Mouse (Mus musculus) MEL (cell line): ENCODE data around the gene Cdh23.

Source experiments
- CHD1 ChIP-seq: IDR thresholded peaks from 2 replicates; pipeline ENCODE4 v1.6.1; 2012; ENCODE audit warnings: low read depth, mild to moderate bottlenecking, inconsistent platforms, low read length, improper control_type of control experiment
- CHD2 ChIP-seq: IDR thresholded peaks from 2 replicates; pipeline ENCODE4 v1.6.1; 2011; ENCODE audit warnings: low read length, improper control_type of control experiment
- CTCF ChIP-seq, 3 experiments: IDR thresholded peaks in 2 of 3; conservative IDR thresholded peaks in 1 of 3; 2 replicates each; pipeline ENCODE4 v1.5.1; 2011 to 2012; ENCODE audit warnings: low read length in 3 of 3, low read depth in 2 of 3, mild to moderate bottlenecking in 2 of 3, improper control_type of control experiment in 1 of 3, inconsistent platforms in 1 of 3, mixed read lengths in 1 of 3, moderate library complexity in 1 of 3; ENCODE audit not compliant: control insufficient read depth in 1 of 3, insufficient read depth in 1 of 3, poor library complexity in 1 of 3, severe bottlenecking in 1 of 3
- E2F4 ChIP-seq: IDR thresholded peaks from 2 replicates; pipeline ENCODE4 v1.6.1; 2011; ENCODE audit warnings: low read depth, low read length, improper control_type of control experiment, borderline replicate concordance
- ELF1 ChIP-seq: IDR thresholded peaks from 2 replicates; pipeline ENCODE4 v1.6.1; 2014; ENCODE audit warnings: low read depth, mild to moderate bottlenecking, inconsistent platforms, low read length, improper control_type of control experiment, moderate library complexity
- EP300 ChIP-seq, 2 experiments: IDR thresholded peaks; 2 replicates each; pipeline ENCODE4 v1.6.1; 2011; ENCODE audit warnings: improper control_type of control experiment in 2 of 2, low read length in 2 of 2, low read depth in 1 of 2, mild to moderate bottlenecking in 1 of 2
- ETS1 ChIP-seq: IDR thresholded peaks from 2 replicates; pipeline ENCODE4 v1.6.1; 2012; ENCODE audit warnings: low read depth, mild to moderate bottlenecking, inconsistent platforms, low read length, improper control_type of control experiment, moderate library complexity
- HCFC1 ChIP-seq: IDR thresholded peaks from 2 replicates; pipeline ENCODE4 v1.6.1; 2012; ENCODE audit warnings: low read depth, mild to moderate bottlenecking, inconsistent platforms, low read length, improper control_type of control experiment, moderate library complexity
- MAZ ChIP-seq: IDR thresholded peaks from 2 replicates; pipeline ENCODE4 v1.6.1; 2012; ENCODE audit warnings: low read depth, mild to moderate bottlenecking, inconsistent platforms, low read length, improper control_type of control experiment
- POLR2A ChIP-seq, 2 experiments: IDR thresholded peaks; 2 replicates each; pipeline ENCODE4 v1.6.1; 2011 to 2012; ENCODE audit warnings: low read length in 2 of 2, mild to moderate bottlenecking in 2 of 2, control low read depth in 1 of 2, improper control_type of control experiment in 1 of 2, low read depth in 1 of 2, moderate library complexity in 1 of 2; ENCODE audit not compliant: control insufficient read depth in 1 of 2, insufficient read depth in 1 of 2, poor library complexity in 1 of 2
- SIN3A ChIP-seq: IDR thresholded peaks from 2 replicates; pipeline ENCODE4 v1.6.1; 2012; ENCODE audit warnings: low read length, improper control_type of control experiment, inconsistent platforms
- TBP ChIP-seq: IDR thresholded peaks from 2 replicates; pipeline ENCODE4 v1.8.0; 2011; ENCODE audit warnings: low read depth, low read length, improper control_type of control experiment
- UBTF ChIP-seq: IDR thresholded peaks from 2 replicates; pipeline ENCODE4 v1.6.1; 2012; ENCODE audit warnings: low read depth, mild to moderate bottlenecking, inconsistent platforms, low read length, improper control_type of control experiment, moderate library complexity, borderline replicate concordance; ENCODE audit not compliant: insufficient read depth
- ZKSCAN1 ChIP-seq: IDR thresholded peaks from 2 replicates; pipeline ENCODE4 v1.6.1; 2012; ENCODE audit warnings: low read depth, mild to moderate bottlenecking, inconsistent platforms, low read length, improper control_type of control experiment, moderate library complexity

GRCm38 (mm10) chr10:60595166-60595565 is 101.1 kb downstream of the Cdh23 start:
- TF ChIP-seq CTCF (IDR thresholded peaks at IDR 0.05 in 2 of 3, conservative IDR thresholded peaks at IDR 0.05 in 1 of 3; ENCODE audit: control insufficient read depth in 1 of 3, insufficient read depth in 1 of 3, low read depth in 2 of 3, low read length in 3 of 3, poor library complexity in 1 of 3, severe bottlenecking in 1 of 3) (no peak), POLR2A (IDR thresholded peaks at IDR 0.05; ENCODE audit: control insufficient read depth in 1 of 2, insufficient read depth in 1 of 2, low read depth in 1 of 2, low read length in 2 of 2, poor library complexity in 1 of 2) (no peak), ETS1 (no peak), MAZ (no peak), TBP (no peak), ZKSCAN1 (no peak), EP300 (IDR thresholded peaks at IDR 0.05; ENCODE audit: low read depth in 1 of 2, low read length in 2 of 2) (no peak), CHD1 (no peak), ELF1 (no peak), SIN3A (no peak), HCFC1 (no peak), E2F4 (no peak), CHD2 (no peak), UBTF (no peak)
